Mouse (Mus musculus) CH12.LX (cell line): ENCODE measurements around the gene 4933402E13Rik.

Experiments
- BHLHE40 ChIP-seq: IDR thresholded peaks from 2 replicates; pipeline ENCODE4 v1.6.1; 2011; ENCODE audit warnings: mild to moderate bottlenecking, low read depth, low read length, improper control_type of control experiment
- CTCF ChIP-seq, 2 experiments: IDR thresholded peaks in 1 of 2; conservative IDR thresholded peaks in 1 of 2; 2 replicates each; pipeline ENCODE4 v1.5.1; 2011 to 2012; ENCODE audit warnings: low read depth in 2 of 2, low read length in 2 of 2, improper control_type of control experiment in 1 of 2, inconsistent platforms in 1 of 2, mild to moderate bottlenecking in 1 of 2, moderate library complexity in 1 of 2
- EP300 ChIP-seq: IDR thresholded peaks from 2 replicates; pipeline ENCODE4 v1.6.1; 2011; ENCODE audit warnings: low read length, improper control_type of control experiment
- ETS1 ChIP-seq: conservative IDR thresholded peaks from 2 replicates; pipeline ENCODE4 v1.6.1; 2012; ENCODE audit warnings: low read depth, mild to moderate bottlenecking, inconsistent platforms, low read length, improper control_type of control experiment, moderate library complexity
- MAZ ChIP-seq: IDR thresholded peaks from 2 replicates; pipeline ENCODE4 v1.6.1; 2012; ENCODE audit warnings: low read depth, mild to moderate bottlenecking, inconsistent platforms, low read length, improper control_type of control experiment, moderate library complexity
- MEF2A ChIP-seq: IDR thresholded peaks from 2 replicates; pipeline ENCODE4 v1.6.1; 2014; ENCODE audit warnings: low read depth, mild to moderate bottlenecking, inconsistent platforms, low read length, improper control_type of control experiment, borderline replicate concordance
- NELFE ChIP-seq: IDR thresholded peaks from 2 replicates; pipeline ENCODE4 v1.6.1; 2011; ENCODE audit warnings: low read depth, low read length, improper control_type of control experiment
- POLR2A ChIP-seq: IDR thresholded peaks from 2 replicates; pipeline ENCODE4 v1.6.1; 2011; ENCODE audit warnings: low read depth, mild to moderate bottlenecking, improper control_type of control experiment, low read length
- POLR2AphosphoS2 ChIP-seq: IDR thresholded peaks from 2 replicates; pipeline ENCODE4 v1.6.1; 2011; ENCODE audit warnings: low read depth, low read length, improper control_type of control experiment
- SMC3 ChIP-seq: IDR thresholded peaks from 2 replicates; pipeline ENCODE4 v1.6.1; 2011; ENCODE audit warnings: low read depth, low read length, improper control_type of control experiment
- UBTF ChIP-seq: IDR thresholded peaks from 2 replicates; pipeline ENCODE4 v1.6.1; 2012; ENCODE audit warnings: low read depth, mild to moderate bottlenecking, inconsistent platforms, low read length, improper control_type of control experiment, moderate library complexity
- ZC3H11A ChIP-seq: IDR thresholded peaks from 2 replicates; pipeline ENCODE4 v1.6.1; 2012; ENCODE audit warnings: low read depth, mild to moderate bottlenecking, inconsistent platforms, low read length, improper control_type of control experiment
- ZMIZ1 ChIP-seq: IDR thresholded peaks from 2 replicates; pipeline ENCODE4 v1.6.1; 2012; ENCODE audit warnings: low read depth, mild to moderate bottlenecking, inconsistent platforms, low read length, improper control_type of control experiment

- no peak for TF ChIP-seq MAZ
- no peak for TF ChIP-seq MEF2A
- TF ChIP-seq CTCF (conservative IDR thresholded peaks at IDR 0.05 in 1 of 2, IDR thresholded peaks at IDR 0.05 in 1 of 2; ENCODE audit: low read depth in 2 of 2, low read length in 2 of 2) = no peak
- TF ChIP-seq POLR2A = no peak
- no peak for TF ChIP-seq POLR2AphosphoS2
- TF ChIP-seq UBTF = no peak
- no peak for TF ChIP-seq EP300
- TF ChIP-seq BHLHE40 = no peak
- no peak for TF ChIP-seq ZMIZ1
- TF ChIP-seq SMC3 = no peak
- no peak for TF ChIP-seq NELFE
- TF ChIP-seq ZC3H11A = no peak
- TF ChIP-seq ETS1 = no peak
Measured at GRCm38 (mm10) chrX:62283199-62283598, at the start of gene 4933402E13Rik.
